Mouse (Mus musculus): ENCODE data around the gene Zcchc17.

- TF ChIP-seq CTCF (IDR thresholded peaks at IDR 0.05; ENCODE audit: control insufficient read depth, insufficient read depth, insufficient replicate concordance, low read depth, low read length) (no peak), POLR2A (IDR thresholded peaks at IDR 0.05; ENCODE audit: control insufficient read depth, low read depth, low read length) (no peak)
Observed at GRCm38 (mm10) chr4:130296243-130296965, 63.3 kb downstream of the Zcchc17 start.
